Mouse (Mus musculus): ENCODE results near the gene D430041D05Rik.

The D430041D05Rik gene

DNA sequence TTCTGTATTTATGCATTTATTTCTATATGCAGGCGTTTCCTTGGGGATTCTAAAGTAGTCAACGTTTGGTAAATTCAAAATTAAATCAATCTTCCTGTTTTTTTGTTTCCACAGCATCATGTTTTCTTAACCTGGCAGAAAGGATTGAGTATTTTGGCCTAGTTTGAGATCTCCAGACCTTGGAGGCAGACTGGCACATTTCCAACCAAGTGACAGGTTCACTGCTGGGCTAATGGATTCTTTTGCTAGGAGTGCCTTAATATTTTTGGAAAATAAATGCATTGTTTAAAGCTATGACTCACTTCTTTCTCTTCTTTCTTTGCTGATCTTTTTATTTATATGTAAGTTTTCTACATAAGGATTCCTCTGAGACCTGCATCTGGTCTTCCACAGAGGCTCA, 222.0 kb downstream of the D430041D05Rik start:
- DNase-seq = peak; percentile 72 to 77

DNA sequence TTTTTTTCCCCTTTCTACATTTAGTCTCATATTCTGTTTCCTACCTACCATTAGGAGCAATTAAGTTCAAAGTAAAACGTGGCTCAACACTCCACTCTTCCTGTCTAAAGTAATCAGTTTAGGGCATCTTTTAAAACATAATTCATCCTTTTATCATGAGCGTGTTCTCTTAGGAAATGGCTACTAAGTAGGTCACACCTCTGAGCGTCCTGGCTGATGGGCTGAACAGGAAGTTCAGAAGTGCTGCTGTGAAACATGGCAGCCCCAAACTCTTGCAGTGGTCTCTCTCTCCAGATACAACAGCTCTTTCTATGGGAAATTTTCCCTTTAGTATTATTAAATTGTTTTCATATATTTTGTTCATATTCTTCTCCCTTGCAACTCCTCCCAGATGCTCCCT, 223.7 kb downstream of the D430041D05Rik start:
- DNase-seq = no peak

GRCm38 (mm10) chr2:104185616-104186015, 225.2 kb downstream of the D430041D05Rik start:
- DNase-seq = no peak

DNA sequence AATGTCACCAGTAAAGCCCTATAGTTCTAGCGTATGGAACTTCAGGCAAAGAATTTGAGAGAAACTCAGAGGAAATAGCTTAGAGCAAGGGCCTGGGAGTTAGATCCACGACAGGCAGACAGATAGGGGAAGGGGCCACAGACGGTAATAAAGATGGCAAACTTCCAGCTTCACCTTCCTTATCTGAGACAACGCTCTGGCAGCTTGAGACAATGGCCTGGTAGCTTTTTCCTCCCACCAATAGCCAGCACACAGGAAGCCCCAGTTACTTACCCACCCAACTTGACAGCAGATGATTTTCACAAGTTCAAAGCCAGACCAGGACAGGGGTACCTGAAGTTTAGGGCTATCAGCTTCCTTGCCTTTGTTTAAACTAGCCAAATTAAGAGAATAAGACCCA, 226.5 kb downstream of the D430041D05Rik start:
- no peak for DNase-seq

DNA sequence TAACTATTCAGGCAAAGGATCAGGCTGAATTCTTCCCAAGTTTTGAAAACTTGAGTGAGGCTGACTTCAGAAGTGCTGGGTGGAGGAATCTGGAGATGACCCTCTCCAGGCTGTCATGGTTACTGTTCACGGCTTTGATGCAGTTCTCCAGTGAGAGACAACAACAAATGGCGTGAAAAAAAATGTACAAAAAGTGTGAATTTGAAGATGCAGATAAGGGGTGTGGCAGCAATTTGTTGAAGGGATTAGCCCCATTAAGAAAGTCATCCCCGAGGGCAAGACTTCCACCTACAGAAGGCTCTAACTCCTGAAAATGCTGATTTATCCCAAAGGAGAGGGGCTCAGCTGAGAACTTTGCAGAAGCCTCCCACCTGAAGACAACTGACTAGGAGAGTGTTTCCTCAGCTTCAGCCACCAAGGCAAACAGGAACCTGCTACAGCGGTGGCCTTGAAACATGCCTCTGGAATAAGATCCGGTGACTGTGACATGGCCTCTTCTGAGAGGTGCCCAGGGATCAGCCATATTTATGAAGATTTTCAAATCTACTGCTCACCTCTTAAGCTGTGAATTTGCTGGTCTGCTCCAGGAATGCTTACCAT, 227.5 kb downstream of the D430041D05Rik start:
- DNase-seq = no peak

DNA sequence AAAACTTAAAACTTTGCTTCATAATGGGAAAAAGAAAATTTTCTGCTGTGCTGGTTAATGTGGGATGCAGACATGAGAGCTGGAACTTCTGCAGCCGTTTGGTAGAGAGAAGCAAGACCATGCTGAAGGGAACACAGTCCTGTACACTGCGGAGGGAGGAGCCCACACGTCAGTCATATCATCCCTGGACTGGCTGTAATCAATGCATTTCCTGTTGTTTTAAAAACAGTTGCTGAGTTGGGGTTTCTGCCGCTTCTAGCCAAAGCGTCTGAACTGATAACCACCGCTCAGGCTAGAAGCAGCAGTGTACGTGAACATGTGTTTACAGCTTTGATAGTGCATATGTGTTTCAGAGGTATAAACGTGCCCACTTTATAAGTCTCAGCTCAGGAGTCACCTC, 231.2 kb downstream of the D430041D05Rik start:
- DNase-seq = no peak

DNA sequence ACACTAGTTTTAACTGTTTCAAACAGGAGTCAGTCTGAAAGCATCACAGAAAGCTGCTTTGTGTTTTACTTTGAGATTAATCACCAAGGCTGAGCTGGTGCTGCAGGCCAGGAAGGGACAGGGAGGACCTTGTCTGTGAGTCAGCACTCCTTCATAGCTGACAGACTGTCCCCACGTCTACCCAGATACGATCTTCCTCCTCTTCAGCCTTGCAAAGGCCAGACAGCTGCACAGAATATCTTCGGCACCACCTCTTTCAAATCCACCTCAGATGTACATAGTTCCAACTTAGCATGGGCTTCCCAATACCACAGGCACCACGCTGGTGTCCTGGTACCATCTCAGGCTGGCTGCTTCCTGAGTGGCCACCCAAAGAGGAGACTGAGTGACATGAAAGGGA, 232.6 kb downstream of the D430041D05Rik start:
- DNase-seq = no peak

GRCm38 (mm10) chr2:104176979-104177704, 233.7 kb downstream of the D430041D05Rik start:
- peak; percentile 47 to 57 for DNase-seq

GRCm38 (mm10) chr2:104176166-104176978, 234.4 kb downstream of the D430041D05Rik start:
- DNase-seq = peak; percentile 73 to 76

GRCm38 (mm10) chr2:104175476-104176165, 235.2 kb downstream of the D430041D05Rik start:
- DNase-seq = peak in 1 of 2 experiments; percentile 24

GRCm38 (mm10) chr2:104173431-104173830, 237.4 kb downstream of the D430041D05Rik start:
- no peak for DNase-seq

DNA sequence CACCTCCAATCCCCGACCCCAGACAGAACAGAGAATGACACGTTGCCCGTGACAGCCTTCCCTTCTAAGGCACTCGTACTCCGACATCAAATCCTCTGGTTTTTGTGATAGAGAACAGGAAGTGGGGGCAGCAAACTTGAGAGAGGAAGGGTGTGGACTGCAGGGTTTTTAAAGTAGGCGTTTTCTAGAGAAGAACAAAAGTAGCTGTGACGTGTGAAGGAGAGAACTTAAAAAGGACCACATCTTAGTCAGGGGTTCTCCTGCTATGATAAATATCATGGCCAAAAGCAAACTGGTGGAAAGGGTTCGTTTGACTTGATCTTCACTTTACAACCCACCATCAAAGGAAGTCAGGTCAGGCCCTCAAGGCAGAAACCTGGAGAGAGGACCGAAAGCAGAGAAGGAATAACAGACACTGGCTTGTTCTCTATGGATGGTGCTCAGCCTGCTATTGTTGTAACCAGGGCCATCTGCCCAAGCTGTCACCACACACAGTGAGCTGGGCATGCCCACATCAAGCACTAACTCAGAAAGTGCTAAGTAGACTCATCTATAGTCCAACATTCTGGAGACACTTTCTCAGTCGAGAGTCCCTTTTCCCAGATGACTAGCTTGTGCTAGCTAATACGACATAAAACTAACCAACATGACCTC, 238.0 kb downstream of the D430041D05Rik start:
- DNase-seq = no peak

GRCm38 (mm10) chr2:104168186-104168896, 242.5 kb downstream of the D430041D05Rik start:
- DNase-seq = no peak

- no peak for DNase-seq
Measured at GRCm38 (mm10) chr2:104167765-104168164, 243.0 kb downstream of the D430041D05Rik start.

GRCm38 (mm10) chr2:104165631-104166030, 245.2 kb downstream of the D430041D05Rik start:
- DNase-seq = no peak

DNA sequence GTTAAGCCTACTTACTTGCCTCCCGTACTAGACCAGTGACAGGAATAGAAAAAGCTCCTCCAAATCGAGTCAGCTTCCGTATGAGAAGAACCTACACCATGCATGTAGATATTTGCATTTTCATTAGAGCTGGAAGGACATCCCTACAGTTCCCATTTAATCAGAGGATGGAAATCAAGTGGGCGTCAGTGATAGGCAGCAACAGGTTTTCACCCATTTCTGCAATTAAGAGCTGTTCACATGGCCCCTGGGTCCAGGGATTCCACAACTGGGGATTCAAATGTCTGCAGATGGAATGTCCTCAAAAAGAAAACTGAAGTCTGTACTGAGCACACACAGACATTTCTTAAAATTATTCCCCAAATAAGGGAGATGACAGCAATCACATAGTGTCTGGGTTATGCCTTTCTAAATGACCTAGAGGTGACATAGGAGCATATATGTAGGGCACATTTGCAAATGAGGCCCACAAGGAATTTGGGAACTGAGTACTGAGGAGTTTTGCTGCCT, 246.8 kb downstream of the D430041D05Rik start:
- DNase-seq = no peak

GRCm38 (mm10) chr2:104163418-104163817, 247.4 kb downstream of the D430041D05Rik start:
- DNase-seq = no peak

DNA sequence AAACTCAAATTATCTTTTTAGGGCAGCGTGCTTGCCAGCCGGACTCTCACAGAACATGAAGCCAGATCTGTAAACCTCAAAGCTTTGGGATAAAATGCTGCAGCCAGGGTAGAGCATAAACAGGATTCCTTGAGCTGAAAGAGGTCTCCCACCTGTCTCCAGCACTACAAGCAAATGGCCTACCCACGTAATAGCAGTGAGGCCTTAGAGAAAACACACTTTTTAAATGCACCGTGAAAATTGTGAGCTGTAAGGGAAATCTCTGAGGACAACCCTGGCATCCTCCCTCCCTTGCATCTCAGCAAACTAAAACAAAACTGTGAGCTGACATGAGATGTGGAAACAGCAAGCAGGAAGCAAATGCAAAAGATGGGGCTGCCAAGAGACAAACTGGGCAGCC, 253.0 kb downstream of the D430041D05Rik start:
- no peak for DNase-seq

- DNase-seq = no peak
Measured at GRCm38 (mm10) chr2:104153876-104154275, 256.9 kb downstream of the D430041D05Rik start.

DNA sequence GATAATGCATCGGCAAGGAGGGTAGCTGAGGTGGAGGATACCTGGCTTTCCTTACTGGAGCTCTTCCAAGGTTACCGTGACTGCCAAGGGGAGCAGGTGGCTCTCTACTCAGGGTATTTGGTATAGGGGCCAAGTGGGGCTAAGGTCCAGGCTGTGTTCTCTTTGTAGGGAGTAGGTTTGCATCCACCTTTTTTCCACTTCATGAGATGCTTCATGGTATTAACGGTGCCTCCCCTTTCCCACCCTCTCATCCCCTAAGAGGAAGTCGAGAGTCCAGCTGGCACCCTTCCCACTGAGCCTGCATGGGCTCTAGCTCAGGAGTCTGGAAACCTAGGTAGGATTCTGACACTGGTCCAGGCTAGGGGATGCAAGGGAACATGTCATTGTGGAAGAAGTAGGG, 257.5 kb downstream of the D430041D05Rik start:
- peak; percentile 99 for DNase-seq

DNA sequence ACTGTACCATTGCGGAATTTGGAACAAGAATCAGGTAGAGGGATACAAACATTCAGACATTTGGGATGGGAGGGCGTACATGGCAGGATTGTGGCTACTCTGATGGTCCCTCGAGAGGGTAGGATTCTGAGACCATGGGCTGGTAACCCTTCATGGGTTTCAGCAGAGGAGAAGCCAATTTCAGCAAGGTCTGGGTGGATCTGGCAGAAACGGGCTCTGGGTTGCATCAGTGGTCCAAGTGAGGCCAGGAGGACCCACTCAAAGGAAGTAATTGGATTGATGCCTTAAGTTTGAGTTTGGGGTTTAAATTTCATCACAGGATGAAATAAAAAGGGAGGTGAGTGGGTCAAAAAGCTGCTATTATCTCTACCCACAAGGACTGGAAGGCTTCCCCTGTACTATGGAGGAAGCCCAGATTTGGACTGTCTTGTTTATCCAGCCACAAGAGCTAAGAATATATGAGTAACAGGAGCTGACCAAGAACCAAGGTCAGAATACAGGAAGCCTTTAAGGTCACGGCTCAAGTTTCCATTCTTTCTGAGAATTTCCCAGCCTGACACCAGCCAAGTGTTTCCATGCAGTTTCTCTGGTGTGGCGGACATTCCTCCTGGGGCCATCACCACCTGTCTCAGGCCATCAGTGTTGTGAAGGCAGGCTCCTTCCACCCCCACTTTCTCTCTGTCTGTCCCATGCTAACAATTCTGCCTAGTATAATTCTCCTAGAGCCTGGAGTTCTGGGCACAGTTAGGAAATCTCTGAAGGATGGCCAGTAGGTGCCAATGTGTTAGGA, 260.0 kb downstream of the D430041D05Rik start:
- DNase-seq = peak in 1 of 2 experiments; percentile 49

All from cerebellum, postnatal 14 days (tissue).